Mouse (Mus musculus): ENCODE measurements at regions not wholly inside any gene's neighbourhood (a gene's known extent, or its start where the extent isn't known, plus 50 kb on each side); places are given as distances from the start of the nearest gene placed in this dataset.

GRCm38 (mm10) chr17:87570676-87571344 is 65.0 kb upstream of the Epcam start:
- in situ Hi-C loops (cut with MboI; ENCODE audit: low pct_unique_long_range_greater_than_20kb in 1 of 2, low sequenced_read_pairs in 2 of 2, unreplicated experiment in 1 of 2): loop anchor here in 1 of 2 experiments (25.0 kb wide), 1 partner anchor 534 kb away; the partner anchor contains the start of genes Cript and Pigf

DNA sequence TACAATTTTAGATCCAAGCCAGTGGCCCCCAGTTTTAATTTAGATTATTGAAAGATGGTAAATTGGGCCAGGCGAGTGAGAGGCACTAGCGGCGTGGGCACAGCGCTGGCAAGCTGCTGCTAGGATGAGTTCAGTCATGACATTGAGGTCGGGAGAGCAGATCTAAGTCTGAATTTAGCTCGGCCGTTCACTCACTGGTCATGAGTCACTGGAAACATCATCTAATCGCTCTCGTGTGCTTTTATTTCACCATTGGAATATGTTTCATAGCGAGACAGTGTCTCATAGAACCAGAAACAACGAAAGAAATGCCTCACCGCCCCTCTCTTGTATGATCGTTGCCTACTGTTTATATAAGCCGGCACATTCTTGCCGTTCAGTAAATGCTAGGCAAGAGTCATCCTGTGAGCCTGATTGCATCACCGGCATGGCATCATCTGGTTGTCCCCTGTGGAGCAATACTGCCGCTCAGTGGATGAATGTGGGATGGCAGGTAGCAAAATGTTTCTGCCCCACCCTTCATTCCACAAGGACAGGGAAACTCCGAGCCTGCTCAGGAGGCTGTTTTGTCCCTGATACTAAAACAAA is 64.3 kb upstream of the Epcam start:
- in situ Hi-C loops (cut with MboI; ENCODE audit: low pct_unique_long_range_greater_than_20kb in 1 of 2, low sequenced_read_pairs in 2 of 2, unreplicated experiment in 1 of 2): loop anchor here in 1 of 2 experiments (25.0 kb wide), 1 partner anchor 534 kb away; the partner anchor contains the start of genes Cript and Pigf

DNA sequence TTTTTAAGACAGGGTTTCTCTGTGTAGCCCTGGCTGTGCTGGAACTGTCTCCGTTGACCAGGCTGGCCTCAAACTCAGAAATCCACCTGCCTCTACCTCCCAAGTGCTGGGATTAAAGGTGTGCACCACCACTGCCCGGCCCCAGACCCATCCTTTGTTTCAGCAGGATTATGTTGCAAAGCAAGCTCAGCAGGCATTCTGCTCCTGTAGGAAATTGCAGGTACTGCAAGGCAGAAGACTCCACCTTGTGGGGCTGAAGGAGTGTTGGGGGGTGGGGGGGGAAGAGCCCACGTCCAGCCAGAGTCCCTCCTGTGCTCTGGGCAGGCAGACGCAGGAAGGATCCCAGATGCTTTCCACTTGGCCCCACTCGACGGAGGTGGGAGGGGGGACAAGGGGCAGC is 52.2 kb upstream of the Epcam start:
- in situ Hi-C loops (cut with MboI; ENCODE audit: low pct_unique_long_range_greater_than_20kb in 1 of 2, low sequenced_read_pairs in 2 of 2, unreplicated experiment in 1 of 2): no loop called here

GRCm38 (mm10) chr17:87585355-87585754 is 50.4 kb upstream of the Epcam start:
- in situ Hi-C loops (cut with MboI; ENCODE audit: low pct_unique_long_range_greater_than_20kb in 1 of 2, low sequenced_read_pairs in 2 of 2, unreplicated experiment in 1 of 2): no loop called here
